Mouse (Mus musculus) heart, postnatal 4 days (tissue): Measurements from ENCODE around the gene Heatr9. TPM values are rescaled to one million over a fixed set of nuclear protein-coding genes. Genes with fewer than 3 reads are reported as not detected.

Source experiments
- DNase-seq: peaks from one replicate; pipeline ENCODE4 v3.0.0; 2021
- total RNA-seq, 2 experiments: library from RNA; stranded (reverse); gene quantifications; 2 replicates each; pipeline ENCODE4 v1.2.3; 2021

Gene Heatr9
- total RNA-seq, 2 experiments from 2014 or later: not detected

GRCm38 (mm10) chr11:83530360-83530759, 8.4 kb upstream of the Heatr9 start, which contains the start of gene Ccl5:
TSS of gene Ccl5 (minus strand) at chr11:83530518.
- DNase-seq: no peak

- no peak for DNase-seq
Observed at GRCm38 (mm10) chr11:83529024-83529423, 7.0 kb upstream of the Heatr9 start.

DNA sequence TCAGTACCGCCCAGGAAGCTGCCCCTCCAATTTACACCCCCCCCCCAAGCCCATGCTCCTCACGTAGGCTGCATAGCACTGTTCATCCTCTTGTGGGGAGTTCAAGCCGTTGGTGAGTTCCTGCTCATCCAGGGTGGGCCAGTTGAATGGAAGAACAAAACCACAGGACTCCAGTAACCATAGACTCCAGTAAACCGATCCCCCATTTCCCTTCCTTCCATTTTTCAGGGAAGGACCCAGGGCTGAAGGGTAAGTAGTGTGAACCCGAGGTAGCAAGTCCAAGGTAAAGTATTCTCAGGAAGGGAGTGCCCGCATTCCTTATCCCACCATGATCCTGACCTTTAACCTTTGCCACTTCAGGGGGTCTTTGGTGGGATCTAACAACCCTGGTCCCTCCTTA, 3.6 kb downstream of the Heatr9 start:
- no peak for DNase-seq

DNA sequence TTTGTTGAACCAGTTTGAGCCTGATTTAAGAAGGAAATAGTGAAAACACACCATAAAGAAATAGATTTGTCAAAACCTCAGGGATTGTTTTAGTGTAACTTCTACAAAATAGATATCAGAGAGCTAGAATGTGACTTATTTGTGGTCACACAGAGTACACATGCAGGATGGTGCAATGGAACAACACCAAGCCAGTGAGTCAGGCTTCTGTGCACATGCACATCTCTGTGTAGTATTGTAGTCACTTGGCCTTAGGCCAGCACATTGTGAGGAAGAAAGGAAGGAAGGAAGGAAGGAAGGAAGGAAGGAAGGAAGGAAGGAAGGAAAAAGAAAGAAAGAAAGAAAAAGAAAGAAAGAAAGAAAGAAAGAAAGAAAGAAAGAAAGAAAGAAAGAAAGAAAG, 4.8 kb downstream of the Heatr9 start:
- no peak for DNase-seq

GRCm38 (mm10) chr11:83509521-83509920, 12.5 kb downstream of the Heatr9 start:
- DNase-seq: no peak

DNA sequence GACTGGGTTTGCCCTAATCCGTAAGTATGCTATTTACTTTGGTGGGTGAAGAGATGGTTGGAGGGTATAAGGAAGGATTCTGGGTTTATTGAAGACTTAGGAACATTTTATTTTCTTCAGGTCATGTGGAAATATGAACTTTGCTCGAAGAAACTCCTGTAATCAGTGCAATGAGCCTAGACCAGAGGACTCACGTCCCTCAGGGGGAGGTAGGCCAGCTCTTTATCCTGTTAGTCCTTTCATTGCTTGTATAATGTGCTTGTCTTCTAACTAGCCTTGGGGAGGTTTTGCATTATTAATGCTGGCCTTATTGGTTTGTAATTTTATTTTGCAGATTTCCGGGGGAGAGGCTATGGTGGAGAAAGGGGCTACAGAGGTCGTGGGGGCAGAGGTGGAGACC, 17.7 kb downstream of the Heatr9 start:
- DNase-seq: no peak

DNA sequence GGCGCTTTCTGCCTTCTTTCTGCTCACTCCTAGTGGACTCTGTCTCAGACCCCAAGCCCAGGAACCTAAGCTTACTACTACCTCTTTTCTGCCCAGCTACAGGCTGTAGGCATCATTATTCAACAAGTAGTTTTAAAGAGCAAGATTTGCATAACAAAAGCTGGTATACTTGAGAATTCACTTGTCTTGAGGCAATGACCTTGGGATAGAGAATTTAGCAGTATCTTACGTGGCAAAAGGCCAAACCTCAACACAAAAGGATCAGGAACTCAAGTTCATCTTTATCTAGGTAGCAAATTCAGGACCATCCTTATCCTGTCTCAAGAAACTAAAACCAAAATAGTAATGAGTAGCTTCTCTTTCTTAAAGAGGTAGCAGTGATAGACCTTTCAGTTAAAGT, 26.4 kb downstream of the Heatr9 start:
- DNase-seq: no peak

- no peak for DNase-seq
Observed at GRCm38 (mm10) chr11:83491488-83491887, 30.5 kb downstream of the Heatr9 start.

GRCm38 (mm10) chr11:83473235-83474016, 48.5 kb downstream of the Heatr9 start:
- DNase-seq: no peak

GRCm38 (mm10) chr11:83472324-83473234, 49.4 kb downstream of the Heatr9 start, which contains the start of gene Taf15:
TSS of gene Taf15 (plus strand) at chr11:83473086.
- peak; percentile 98 for DNase-seq

- no peak for DNase-seq
Observed at GRCm38 (mm10) chr11:83471766-83472165, 50.2 kb downstream of the Heatr9 start.

DNA sequence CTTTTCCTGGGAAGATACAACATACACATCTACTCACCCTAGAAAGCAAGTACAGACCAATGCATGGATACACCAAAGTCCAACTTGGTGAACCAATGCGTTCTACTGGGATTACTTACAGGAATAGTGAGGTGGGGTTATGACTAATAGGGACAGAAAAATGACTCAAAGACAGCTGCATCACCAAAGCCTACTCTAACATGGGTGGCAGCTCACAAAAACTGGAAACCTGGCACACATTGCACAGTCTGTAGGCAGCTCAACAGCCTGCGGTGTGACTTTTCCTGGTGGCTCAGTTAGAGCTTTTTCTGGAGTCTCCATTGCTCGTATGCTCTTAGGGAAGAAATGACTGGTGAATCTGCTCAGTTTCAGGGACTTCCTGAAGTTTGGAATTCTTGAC, 53.2 kb downstream of the Heatr9 start:
- no peak for DNase-seq

GRCm38 (mm10) chr11:83467120-83467652, 54.8 kb downstream of the Heatr9 start:
- DNase-seq: peak; percentile 87

DNA sequence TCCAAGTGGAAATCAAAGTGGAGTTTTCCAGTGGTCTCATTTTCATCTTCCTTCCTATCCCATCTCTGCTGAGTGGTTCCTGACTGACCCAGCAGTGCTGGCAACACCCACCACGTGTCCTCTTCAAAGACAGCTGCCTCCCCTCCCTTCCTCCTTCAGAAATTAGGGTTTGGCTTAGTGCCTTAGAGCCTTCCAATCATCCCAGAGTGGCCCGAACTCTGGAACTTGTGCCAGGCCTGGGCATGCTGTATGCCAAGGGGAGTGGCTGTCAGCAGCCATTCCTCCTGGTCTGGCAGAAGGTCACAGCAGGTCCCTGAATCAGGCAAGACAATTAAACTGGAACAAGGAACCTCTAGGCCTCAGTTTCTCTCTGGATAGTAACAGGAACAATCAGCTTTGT, 56.0 kb downstream of the Heatr9 start:
- DNase-seq: peak; percentile 76

DNA sequence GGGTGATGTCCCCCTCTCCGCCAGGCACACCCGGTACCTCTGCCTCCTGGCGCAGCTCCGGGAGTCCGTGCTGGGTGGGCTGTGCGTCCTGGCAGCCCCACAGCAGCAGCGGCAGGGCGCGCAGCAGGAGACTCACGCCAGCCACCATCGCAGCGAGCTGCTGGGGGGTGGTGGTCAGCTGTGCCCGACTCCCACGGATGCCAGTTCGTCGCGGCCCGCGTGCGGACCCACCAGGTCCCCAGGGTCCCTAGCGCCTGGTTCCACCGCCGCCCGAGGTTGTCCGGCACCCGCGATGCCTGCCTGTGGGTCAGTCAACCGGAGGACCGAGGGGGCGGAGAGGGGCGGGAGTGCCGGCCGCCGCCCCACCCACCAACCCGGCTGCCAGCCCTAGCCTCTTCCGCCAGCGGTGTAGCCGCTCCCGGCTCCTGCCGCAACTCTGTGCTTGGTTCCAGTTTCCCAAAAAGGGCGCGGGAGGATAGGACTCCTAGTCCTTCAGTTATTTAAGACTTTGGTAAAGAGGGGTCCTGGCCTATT, 59.2 kb downstream of the Heatr9 start, which contains the start of gene Mmp28:
Gene Mmp28 (minus strand): TSS at position 361 of the 534 bp plus-strand sequence.
- DNase-seq: peak; percentile 73

Other genes with a start within 250 kb of the Heatr9 start
- gene Slfn14, start 235.4 kb downstream of the Heatr9 start, total RNA-seq: under 1 TPM; 0.14 to 0.20 TPM
- gene Ap2b1, start 223.2 kb downstream of the Heatr9 start, total RNA-seq: 10 to 100 TPM; 76.7 to 83.4 TPM
- 10 to 100 TPM in 1 of 2 experiments, 1 to 10 TPM in 1; 7.1 to 10.0 TPM for gene Pex12, start 219.6 kb downstream of the Heatr9 start, total RNA-seq
- gene Rasl10b, start 113.0 kb downstream of the Heatr9 start, total RNA-seq: 10 to 100 TPM; 31.5 to 32.3 TPM
- gene Gas2l2, start 92.7 kb downstream of the Heatr9 start, total RNA-seq: not detected
- gene 1700020L24Rik, start 84.5 kb downstream of the Heatr9 start, total RNA-seq: under 1 TPM in 1 of 2 experiments, not detected in 1; 0.56 TPM
- gene Mmp28, start 59.1 kb downstream of the Heatr9 start, total RNA-seq: 1 to 10 TPM; 7.0 to 7.1 TPM
- gene Taf15, start 49.1 kb downstream of the Heatr9 start, total RNA-seq: 10 to 100 TPM; 59.2 to 62.8 TPM
- gene Ccl5, start 8.3 kb upstream of the Heatr9 start, total RNA-seq: not detected
- gene Ccl9, start 56.5 kb upstream of the Heatr9 start, total RNA-seq: 1 to 10 TPM; 1.1 to 1.5 TPM
- gene Ccl6, start 70.9 kb upstream of the Heatr9 start, total RNA-seq: 1 to 10 TPM; 1.7 to 2.1 TPM
- gene Rpl9-ps1, start 123.4 kb upstream of the Heatr9 start, total RNA-seq: not detected
- gene Ccl3, start 127.2 kb upstream of the Heatr9 start, total RNA-seq: under 1 TPM in 1 of 2 experiments, not detected in 1; 0.38 TPM
- not detected for gene Ccl4, start 140.4 kb upstream of the Heatr9 start, total RNA-seq
- gene Wfdc17, start 181.8 kb upstream of the Heatr9 start, total RNA-seq: not detected
- gene Wfdc18, start 186.8 kb upstream of the Heatr9 start, total RNA-seq: under 1 TPM; 0.77 to 0.98 TPM
- not detected for gene Wfdc21, start 224.8 kb upstream of the Heatr9 start, total RNA-seq
- gene Heatr6, start 231.5 kb upstream of the Heatr9 start, total RNA-seq: 1 to 10 TPM; 8.3 to 8.7 TPM